Mouse (Mus musculus): ENCODE measurements around the gene Scgb1b19.
"Not testable (repeated sequence)": the region's sequence is repeated elsewhere in the genome, so short reads cannot be mapped to it uniquely, and the experiment has no call there.

Gene Scgb1b19

DNA sequence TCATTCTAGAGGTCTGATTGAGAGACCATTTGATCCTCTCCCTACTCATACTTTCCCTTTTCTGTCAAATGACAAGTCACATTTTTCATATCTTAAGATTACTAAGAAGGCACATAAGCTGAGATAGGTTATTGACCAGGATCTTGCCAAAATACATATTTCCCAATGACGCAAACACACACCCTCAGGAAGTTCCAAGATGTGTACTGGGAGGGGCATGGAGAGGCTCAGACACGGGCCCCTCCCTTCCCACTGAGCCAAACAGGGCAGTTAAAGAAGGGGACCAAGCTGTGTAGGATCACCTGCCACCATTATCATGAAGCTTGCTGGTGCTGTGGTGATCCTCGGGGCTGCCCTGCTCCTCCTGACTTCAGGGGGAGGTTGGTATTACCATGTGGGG, at the start of gene Scgb1b19:
Gene Scgb1b19, plus strand, starts transcription at position 301 of the 400 bp plus-strand sequence.
- not testable (repeated sequence) for DNase-seq (ENCODE audit: low spot score)

DNA sequence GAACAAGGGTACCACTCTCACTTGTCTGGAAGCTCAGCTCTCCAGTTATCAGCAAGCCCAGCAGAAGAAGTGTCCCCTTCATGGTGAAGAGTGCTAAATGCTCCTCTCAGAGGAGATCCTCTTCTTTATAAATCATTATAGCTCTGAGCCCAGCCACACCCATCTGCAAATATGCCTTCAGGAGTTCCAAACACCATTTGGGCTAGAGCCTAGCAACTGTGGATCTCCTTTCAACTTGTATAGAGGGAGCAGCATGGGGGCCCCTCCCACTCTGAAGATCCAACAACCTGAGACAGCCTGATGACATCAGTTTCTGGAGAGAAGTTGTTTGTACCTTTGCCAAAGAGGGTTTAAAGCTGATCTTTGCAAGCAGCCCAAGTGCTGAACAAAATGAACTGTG, 6.9 kb upstream of the Scgb1b19 start, which contains the start of gene Scgb2b19:
Gene Scgb2b19, minus strand, starts transcription at position 101 of the 400 bp plus-strand sequence.
- not testable (repeated sequence) for DNase-seq (ENCODE audit: low spot score)

Data from c-Kit-positive CD71-positive TER-119-positive erythroid progenitor cells, embryonic 14.5 days (primary cell).